Mouse (Mus musculus) right cerebral cortex, postnatal 10 days (tissue): ENCODE results near the gene Akap8.

ENCODE experiments used
- DNase-seq, 2 experiments: peaks; one replicate each; pipeline ENCODE4 v3.0.0; 2021; ENCODE audit warnings: low spot score in 2 of 2

Akap8 gene

DNA sequence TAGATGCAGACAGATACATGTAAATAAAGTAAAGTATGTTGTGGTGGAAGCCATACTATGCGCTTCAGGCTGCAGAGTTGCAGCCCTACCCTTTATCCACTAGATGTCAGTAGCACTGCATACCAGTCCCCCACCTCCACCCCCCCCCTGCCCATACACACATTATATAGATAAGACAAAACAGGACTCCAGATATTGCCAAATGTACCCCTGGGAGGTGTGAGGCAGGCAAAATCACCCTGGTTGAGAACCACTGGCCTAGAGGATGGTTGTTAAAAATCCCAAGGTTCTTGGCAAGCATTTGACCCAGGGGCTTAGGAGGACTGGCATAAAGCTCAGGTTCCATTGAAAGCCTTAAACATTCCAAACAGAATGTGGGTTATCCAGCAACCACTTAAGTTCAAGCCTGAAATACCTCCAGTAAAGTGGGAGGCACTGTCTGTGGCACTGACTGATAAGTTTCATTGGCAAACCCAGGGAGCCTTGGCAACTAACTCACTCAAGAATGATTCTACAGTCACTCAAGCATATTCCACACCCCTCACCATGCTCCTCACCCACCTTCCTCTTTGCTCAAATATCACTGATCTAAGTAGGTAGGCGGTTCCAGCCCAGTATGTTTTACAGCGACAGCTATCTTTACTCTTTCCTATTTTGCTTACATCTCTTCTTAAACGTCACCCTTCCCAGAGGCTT, 28.1 kb upstream of the Akap8 start:
- peak in 1 of 2 experiments; percentile 72 for DNase-seq

DNA sequence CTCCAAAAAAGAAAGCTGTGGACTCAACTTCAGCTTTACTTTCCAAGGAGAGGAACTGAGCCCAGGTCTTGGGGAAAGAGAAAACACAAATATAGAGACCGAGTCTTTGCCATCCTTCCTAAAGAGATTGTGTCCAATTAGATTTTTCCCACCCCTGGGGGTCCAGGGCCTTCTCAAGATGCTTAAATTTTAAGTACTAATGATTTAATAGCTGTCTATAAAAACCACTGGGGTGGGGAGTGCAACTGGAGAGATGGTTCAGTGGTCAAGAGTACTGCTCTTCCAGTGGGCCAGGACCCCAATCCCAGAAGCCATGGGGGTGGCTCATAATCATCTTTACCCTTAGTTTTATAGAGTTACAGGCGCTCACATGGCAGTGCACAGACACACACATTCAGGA, 27.4 kb upstream of the Akap8 start:
- DNase-seq: no peak

DNA sequence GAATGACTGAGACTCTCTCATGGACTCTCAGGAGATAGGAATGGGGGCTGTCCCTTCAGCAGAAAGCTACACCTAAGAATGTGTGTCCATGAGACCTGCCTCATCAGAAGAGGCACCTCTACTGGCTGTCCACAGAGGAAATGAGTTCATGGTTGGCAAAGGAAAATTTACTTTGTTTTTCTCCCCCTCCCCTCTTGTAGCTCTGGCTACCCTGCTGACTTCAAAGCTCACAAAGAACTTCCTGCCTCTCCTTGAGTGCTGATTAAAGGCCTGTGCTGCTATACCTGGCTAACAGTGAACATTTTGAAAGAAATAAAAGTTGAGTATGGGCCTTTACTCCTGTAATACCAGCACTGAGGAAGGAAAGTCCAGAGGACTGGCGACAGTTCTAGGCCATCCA, 20.1 kb upstream of the Akap8 start:
- no peak for DNase-seq

DNA sequence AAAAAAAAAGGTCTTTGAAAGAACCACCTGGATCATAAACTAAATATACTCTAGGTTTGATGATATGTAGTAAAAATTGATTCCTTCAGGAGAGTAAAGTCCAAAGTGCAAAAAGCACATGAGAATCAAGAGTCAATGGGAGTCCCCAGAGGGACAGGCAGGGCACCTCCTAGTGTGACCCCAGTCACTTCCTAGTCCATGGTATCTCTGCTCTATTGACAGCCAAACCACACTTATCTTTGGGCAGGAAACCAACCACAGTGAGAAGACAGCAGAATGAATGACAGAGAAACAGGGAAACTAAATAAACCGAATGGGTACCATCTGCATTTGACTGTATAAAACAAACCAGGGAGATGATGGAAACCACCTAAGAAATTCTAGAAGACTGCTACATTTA, 19.1 kb upstream of the Akap8 start:
- no peak for DNase-seq

DNA sequence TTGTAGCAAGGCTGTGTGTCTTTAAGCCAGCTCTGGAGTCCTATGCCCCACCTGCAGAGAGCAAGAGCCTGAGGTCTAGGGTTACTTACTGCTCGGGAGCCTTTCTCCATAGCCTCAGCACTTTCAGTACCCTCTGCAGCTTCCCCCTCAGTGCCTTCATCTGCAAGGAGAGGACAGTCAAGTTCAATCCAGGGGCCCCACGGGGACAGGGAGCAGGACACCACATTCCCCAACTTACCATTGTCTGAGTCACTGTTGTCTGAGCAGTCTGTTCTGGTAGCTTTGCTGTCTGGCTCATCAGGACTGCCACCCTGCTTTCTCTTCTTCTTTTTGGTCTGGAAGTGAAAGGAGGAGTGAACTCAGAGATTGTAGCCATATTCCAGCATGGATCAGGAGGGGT, 14.8 kb upstream of the Akap8 start:
- DNase-seq: peak in 1 of 2 experiments; percentile 41

DNA sequence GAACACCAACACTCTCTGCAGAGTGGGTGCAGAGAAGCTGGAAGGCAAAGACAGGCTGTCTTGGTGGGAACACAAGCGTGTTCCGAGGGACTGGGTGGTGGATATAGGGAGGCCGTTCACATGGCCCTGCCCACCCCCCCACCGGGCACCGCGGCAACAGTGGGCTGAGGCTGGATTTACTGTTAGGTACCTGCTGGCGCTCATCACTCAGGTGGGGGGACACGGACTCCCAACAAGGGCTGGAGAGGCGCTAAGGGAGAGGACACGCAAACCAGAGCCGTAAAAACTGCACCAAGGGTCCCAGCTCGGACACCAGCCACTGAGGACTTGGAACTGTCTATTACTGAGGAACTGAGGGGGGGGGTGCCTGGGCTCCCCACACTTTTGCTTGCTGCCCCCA, 13.9 kb upstream of the Akap8 start:
- DNase-seq: no peak

DNA sequence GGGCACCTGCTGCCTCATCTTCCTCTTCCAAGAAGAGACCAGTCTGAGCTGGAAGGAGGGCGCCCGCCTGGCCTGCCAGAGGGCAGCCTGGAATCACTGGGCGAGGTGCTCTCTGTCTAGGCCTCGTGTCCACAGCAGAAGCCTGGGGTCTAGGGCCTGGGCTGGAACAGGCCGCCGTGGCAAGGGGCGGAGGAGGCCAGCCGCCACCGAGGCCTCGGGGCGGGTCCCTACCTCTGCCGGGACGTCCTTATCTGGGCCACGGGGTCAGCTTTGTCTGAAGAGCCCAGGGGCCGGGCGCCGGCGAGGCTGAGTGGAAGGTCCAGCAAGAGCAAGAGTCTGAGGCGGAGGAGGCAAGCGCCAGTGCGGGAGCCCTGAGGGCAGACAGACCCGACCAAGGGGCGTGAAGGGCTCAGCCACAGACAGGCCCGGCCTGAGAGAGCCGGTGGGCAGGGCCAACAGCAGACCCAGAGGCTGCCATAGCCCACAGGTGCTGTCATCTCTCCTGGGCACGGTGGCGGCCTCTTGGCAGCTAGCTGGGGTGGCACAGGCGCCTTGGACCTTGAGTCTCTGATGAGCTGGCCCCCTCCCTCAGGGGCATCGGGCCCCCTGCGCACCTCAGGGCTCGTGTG, 12.8 kb upstream of the Akap8 start:
- no peak for DNase-seq

DNA sequence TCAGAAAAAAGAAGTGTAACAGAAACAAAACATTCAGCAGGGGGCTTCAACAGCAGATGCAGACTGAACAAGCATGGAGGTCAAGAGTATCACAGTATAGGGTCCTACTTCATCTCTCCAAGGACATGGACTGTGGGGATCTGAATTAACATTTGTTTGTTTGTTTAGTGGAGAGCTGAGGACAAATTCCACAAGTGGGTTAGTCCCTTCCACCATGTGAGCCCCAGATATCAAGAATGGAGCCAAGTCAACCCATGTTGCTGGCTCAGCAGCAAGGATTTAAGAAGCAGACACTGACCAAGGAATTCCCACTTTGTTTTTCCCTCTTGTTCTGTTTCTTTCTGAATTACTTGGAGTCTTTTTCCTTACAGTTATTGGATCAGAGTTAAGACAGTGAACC, 6.5 kb upstream of the Akap8 start:
- no peak for DNase-seq

DNA sequence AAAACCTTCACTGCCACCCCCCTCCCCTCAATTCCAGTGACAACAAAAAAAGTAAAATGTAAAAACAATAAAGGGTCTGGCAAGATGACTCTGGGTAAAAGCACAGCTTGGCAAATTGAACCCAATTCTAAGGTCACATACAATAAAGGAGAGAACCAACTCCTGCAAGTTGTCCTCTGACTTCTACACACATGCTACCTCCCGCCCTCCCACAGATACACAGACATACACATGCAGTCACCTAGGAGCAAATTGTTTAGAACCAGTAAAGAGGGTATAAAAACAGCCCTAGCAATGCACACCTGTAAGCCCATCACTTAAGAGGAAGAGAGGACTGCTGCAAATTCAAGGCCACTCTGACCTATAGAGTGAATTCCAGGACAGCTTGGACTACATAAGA, 1.8 kb upstream of the Akap8 start:
- DNase-seq: no peak

DNA sequence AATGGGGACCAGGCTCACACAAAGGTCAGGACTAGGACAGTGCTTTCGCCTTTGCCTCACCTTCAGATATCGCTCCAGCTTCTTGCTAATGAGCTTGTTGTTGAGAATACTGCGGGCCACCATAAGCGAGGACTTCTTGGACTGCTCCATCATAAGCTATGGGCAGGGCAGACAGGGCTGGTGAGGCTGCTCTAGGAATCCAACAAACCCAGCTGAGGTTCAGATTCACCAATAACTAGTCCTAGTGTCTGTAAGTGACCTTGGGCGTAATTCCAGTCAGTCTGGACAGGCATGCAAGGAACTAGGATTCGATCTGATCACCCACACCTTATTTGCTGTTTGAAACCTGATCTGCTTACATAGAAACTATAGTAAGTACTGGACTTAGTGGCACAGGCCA, 798 bp upstream of the Akap8 start:
- peak in 1 of 2 experiments; percentile 46 for DNase-seq

DNA sequence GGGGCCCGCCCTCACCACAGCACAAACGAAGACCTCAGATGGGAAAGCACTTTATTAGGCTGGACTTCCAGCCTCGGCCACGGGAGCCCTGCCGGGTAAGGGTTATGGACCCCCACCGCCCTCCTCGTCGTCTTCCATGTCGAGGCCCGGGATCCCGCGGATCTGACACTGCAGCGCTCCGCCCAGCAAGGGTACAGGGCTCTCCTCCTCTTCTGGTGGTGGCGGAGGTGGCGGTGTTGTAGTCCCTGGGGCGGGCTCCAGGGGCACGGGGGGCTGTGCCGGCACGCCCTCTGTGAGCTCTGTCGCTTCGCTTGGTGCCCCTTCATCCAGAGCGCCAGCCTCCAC, 324 bp upstream of the Akap8 start:
- DNase-seq: no peak

DNA sequence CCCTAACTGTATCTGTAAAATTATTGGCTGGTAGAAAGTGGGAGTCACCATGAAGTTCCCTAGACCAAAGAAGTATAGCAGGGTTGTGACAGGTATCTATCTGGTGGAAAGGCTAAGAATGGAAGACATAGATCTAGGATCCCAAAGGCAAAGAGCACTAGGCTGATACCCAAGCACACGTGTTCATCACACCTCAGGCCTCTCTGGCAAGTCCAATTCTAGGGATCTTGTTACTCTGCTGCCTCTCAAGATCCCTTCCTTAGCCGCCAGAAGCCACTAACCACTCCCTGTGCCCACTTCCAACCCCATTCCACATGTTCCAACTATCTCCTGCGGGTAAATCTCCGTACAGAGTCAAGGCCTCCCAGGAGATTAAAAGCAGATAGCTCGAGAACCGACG, 1.1 kb downstream of the Akap8 start:
- no peak for DNase-seq

DNA sequence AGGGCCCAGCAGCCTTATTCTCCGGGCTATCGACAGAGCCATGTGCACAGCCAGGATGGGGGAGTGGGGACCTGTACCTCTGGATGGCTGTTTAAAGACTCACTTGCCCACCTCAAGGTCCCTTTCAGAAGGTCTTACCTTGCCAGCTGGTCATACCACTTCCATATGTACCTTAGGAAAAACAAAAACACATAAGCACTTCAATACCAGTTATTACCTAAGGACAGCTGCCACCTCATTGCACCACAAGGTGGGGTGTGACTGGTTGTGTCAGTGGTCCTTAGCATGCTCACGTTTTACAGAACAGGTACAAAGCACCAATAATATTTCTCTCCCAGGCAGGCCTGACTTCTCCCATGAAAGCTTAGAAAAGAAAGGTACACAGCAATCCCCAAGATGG, 3.3 kb downstream of the Akap8 start:
- no peak for DNase-seq

DNA sequence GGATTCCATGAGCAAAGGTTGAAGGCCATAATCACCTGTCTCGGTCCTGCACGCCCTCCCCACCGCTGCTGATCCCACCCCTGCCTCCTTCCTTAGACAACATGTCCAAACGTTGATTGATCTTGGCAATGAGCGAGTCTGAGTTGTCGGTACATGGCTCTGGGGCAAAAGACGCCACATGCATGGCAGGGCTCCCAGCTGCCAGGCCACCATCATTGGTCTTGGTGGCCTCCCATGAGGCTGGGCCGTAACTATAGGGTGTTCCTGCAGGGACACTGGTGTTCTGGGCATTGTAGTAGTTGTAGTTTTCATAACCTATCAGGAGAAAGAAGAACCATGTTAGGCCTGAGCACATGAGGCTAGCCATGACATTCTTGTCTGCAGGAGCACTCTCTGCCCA, 4.0 kb downstream of the Akap8 start:
- no peak for DNase-seq

DNA sequence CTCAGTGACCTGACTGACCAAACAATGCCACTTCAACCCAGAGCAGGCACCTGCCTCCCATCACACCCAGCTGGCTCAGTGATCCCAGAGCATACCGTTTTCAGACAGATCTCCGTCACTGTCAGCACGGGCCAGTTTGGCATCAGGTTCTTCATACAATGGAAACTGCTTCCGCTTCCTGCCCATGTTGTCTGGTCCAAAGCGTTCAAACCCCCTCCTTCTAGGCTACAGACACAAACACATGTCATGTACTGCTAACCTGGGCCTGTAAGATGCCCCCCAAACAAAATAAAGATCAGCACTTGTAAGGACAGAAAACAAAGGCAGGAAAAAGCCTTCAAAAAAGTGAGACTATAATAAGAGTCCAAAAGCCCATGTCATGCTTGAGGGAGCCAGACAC, 5.5 kb downstream of the Akap8 start:
- DNase-seq: no peak

DNA sequence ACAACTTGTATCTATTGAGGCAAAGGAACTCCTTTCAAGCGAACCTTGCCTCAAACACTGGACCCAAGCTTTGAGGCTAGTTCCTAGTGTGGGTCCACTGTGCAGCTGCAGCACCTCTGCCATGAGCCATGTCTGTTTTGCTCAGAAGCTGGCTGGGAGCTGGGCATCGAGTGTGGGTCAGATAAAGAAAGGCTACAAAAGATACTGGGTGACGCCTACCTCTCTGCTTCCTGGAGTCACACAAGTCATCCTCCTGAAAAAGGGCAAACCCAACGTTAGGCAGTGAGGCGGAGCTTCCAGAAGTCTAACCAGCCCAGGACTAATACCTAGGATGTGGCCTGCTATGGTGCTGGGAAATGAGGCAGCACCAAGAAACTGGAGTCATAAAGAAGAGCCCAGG, 7.1 kb downstream of the Akap8 start:
- no peak for DNase-seq

DNA sequence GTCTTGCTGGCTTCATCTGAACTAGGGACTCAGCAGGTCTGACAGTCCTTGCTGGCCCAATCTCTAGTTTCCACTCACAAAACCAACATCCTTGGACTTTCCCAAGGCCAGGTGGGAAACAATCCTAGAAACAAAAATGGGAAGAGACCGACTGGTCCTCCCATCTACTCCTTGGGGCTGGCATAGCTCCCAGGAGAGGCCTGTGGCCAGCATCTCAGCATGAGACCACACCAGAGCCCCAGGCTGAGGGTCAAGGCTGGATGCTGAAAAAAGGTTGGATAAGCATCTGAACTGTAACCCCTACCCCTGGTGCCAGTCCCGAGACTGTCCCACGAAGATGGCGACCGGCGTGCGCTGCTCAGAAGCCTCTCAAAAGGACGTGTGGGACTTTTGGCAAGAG, 8.2 kb downstream of the Akap8 start:
- no peak for DNase-seq

DNA sequence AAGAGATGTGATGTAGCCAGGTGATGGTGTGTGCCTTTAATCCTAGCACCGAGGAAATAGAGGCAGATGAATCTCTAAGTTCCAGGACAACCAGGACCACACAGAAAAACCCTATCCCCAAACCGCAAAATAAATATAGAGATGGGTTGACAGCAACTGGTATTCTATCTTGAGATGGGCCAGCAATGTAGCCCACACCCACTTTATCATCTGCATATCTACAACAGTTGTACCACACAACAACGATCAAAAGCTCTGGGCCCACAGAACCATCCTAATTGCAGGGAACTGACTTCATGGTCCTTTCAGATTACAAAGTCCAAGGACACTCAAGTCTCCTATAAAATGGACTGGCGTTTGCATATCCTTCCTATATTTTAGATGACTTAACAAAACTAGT, 13.1 kb downstream of the Akap8 start:
- DNase-seq: no peak

DNA sequence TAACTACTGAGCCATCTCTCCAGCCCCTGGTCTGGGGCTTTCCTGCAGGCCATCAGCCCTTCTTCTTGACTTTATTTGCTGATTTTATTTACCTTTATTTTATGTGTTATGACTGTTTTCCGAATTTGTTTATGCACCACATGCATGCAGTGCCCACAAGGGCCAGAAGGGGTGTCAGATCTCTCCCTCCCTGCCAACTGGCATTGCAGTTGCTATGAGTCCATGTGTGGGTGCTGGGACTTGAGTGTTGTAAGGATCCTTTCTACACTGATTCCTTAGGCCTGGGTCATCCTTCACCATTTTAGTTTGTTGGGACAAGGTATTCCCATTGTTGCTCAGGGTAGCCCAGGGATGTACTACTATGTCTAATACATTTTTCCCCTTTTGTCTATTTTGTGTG, 22.9 kb downstream of the Akap8 start:
- DNase-seq: no peak

DNA sequence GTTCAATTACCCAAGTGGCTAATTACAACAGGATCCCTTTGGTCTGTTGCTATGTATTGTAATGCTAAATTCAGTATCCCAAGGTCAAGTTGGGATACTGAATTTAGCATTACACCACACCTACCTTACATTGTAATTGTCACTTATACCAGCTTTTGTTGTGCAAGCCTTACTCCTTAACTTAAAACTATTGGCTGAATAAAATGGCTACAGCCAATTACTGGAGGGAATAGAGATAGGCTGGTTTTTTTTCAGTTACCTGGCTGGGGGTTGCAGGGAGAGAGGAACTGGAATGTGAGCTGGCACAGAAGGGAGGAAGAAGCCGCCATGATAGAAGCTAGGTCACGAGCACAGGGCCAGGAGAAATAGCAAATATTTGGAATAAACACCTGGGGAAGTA, 25.1 kb downstream of the Akap8 start:
- DNase-seq: no peak

DNA sequence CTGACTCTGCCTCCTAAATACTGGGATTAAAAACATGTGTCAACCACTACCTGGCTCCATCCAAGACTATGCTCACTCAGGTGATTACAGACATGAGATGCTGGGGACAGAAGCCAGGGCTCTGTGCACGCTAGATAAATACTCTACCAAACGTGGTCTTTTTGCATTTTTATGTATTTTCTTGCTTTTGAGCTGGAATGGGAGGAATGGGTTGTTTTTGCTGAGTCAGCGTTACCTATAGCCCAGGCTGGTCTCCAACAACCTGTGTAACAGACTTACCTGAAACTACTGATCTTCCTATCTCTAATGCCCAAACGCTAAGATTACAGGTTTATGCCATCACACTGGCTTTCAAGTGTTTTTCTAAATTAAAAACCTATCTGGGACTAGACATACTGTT, 25.9 kb downstream of the Akap8 start:
- DNase-seq: no peak

DNA sequence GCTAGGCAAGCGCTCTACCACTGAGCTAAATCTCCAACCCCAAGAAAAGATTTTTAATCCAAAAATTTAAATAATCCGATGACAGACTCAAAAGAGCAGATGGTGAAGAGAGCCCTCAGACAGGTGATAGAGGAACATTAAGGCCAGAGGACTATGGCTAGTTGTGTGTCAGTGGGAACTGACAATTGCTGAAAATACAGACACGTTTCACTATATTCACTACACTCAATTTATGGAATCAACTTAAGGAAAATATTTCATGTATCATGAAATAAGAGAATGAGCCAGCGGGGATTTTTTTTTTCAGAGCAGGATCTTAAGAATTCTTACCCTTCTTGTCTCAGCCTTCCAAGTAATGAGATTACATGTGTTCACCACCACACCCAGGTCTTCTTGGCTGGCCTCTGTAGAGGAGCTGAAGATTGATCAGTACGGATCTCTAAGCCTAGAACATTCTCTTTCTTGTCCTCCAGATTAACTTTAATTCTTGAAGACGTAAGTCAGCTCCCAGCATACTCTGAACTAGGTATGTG, 35.8 kb downstream of the Akap8 start:
- DNase-seq: no peak

DNA sequence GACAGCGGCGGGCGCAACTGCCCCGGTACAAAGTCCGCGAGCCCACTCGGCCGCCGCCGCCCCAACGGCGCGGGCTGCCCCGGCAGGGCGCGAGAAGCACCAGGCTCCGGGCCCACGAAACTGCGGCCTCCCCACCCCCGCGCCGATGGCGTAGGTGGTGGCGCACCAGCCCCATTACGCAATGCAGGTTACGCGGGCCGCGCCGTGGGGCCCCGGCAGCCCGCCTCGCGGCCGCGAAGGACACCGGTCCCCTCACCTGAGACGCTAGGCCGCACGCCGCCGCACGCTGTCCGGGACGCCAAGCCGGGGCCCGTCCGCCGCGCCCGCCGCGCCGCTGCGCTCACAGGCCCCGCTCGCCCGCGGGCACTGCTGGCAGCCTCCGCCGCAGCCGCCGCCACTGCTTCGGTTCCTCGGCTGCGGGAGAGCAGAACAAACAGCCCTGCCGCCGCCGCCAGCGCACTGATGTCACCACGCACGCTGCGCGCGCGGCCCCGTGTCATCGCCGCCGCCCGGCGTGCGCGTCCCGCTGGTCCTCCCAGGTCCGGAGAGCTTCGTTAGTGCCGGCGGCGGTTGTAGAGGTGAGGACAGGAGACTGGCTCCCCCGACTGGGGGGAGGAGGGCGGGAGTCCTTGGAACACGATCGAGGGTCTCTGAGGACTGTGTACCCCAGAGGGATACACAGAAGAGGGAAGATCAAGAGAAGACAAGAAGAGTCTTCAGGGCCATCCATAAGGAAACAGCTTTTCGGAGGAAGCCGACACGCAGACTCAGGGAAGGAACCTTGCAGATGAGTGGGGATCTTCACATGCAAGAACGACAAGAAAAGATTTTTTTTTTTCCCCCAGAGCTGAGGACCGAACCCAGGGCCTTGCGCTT, 36.5 kb downstream of the Akap8 start, which contains the start of gene Brd4:
TSS of gene Brd4 (minus strand) at position 461 of the 876 bp plus-strand sequence.
- peak; percentile 95 for DNase-seq
